Mouse (Mus musculus): ENCODE results near the gene Il20rb.

Gene Il20rb

GRCm38 (mm10) chr9:100486431-100486830 lies at the start of gene Il20rb:
Il20rb (minus strand) TSS chr9:100486788.
- no peak for DNase-seq (ENCODE audit: low spot score in 2 of 2)

- DNase-seq (ENCODE audit: low spot score in 2 of 2) = no peak
Observed at GRCm38 (mm10) chr9:100535618-100536262, 49.2 kb upstream of the Il20rb start.

GRCm38 (mm10) chr9:100534686-100535085 lies 48.1 kb upstream of the Il20rb start:
- no peak for DNase-seq (ENCODE audit: low spot score in 2 of 2)

GRCm38 (mm10) chr9:100532847-100533505 lies 46.4 kb upstream of the Il20rb start:
- no peak for DNase-seq (ENCODE audit: low spot score in 2 of 2)

- no peak for DNase-seq (ENCODE audit: low spot score in 2 of 2)
Observed at GRCm38 (mm10) chr9:100531296-100531695, 44.7 kb upstream of the Il20rb start.

- no peak for DNase-seq (ENCODE audit: low spot score in 2 of 2)
Observed at GRCm38 (mm10) chr9:100525225-100525624, 38.6 kb upstream of the Il20rb start.

- no peak for DNase-seq (ENCODE audit: low spot score in 2 of 2)
Observed at GRCm38 (mm10) chr9:100522029-100522428, 35.4 kb upstream of the Il20rb start.

- DNase-seq (ENCODE audit: low spot score in 2 of 2) = no peak
Observed at GRCm38 (mm10) chr9:100520586-100520985, 34.0 kb upstream of the Il20rb start.

- no peak for DNase-seq (ENCODE audit: low spot score in 2 of 2)
Observed at GRCm38 (mm10) chr9:100520012-100520411, 33.4 kb upstream of the Il20rb start.

- DNase-seq (ENCODE audit: low spot score in 2 of 2) = no peak
Observed at GRCm38 (mm10) chr9:100507581-100507980, 21.0 kb upstream of the Il20rb start.

GRCm38 (mm10) chr9:100506652-100507051 lies 20.1 kb upstream of the Il20rb start:
- no peak for DNase-seq (ENCODE audit: low spot score in 2 of 2)

GRCm38 (mm10) chr9:100505498-100505897 lies 18.9 kb upstream of the Il20rb start:
- no peak for DNase-seq (ENCODE audit: low spot score in 2 of 2)

- no peak for DNase-seq (ENCODE audit: low spot score in 2 of 2)
Observed at GRCm38 (mm10) chr9:100493611-100494261, 7.1 kb upstream of the Il20rb start.

- no peak for DNase-seq (ENCODE audit: low spot score in 2 of 2)
Observed at GRCm38 (mm10) chr9:100491424-100491823, 4.8 kb upstream of the Il20rb start.

- no peak for DNase-seq (ENCODE audit: low spot score in 2 of 2)
Observed at GRCm38 (mm10) chr9:100488969-100489368, 2.4 kb upstream of the Il20rb start.

- DNase-seq (ENCODE audit: low spot score in 2 of 2) = no peak
Observed at GRCm38 (mm10) chr9:100488056-100488713, 1.6 kb upstream of the Il20rb start.

GRCm38 (mm10) chr9:100483318-100483717 lies 3.3 kb downstream of the Il20rb start:
- no peak for DNase-seq (ENCODE audit: low spot score in 2 of 2)

- DNase-seq (ENCODE audit: low spot score in 2 of 2) = no peak
Observed at GRCm38 (mm10) chr9:100481626-100482025, 5.0 kb downstream of the Il20rb start.

- no peak for DNase-seq (ENCODE audit: low spot score in 2 of 2)
Observed at GRCm38 (mm10) chr9:100474056-100474455, 12.5 kb downstream of the Il20rb start.

GRCm38 (mm10) chr9:100473361-100473760 lies 13.2 kb downstream of the Il20rb start:
- DNase-seq (ENCODE audit: low spot score in 2 of 2) = no peak

GRCm38 (mm10) chr9:100472931-100473330 lies 13.7 kb downstream of the Il20rb start:
- no peak for DNase-seq (ENCODE audit: low spot score in 2 of 2)

GRCm38 (mm10) chr9:100471605-100471953 lies 15.0 kb downstream of the Il20rb start:
- DNase-seq (ENCODE audit: low spot score in 2 of 2) = no peak

Data from urinary bladder, postnatal 4 days (tissue).